Mouse (Mus musculus): ENCODE measurements around the gene Tmeff2.

- TF ChIP-seq GATA1 (IDR thresholded peaks at IDR 0.05; ENCODE audit: borderline replicate concordance, low read length): no peak
- no peak for TF ChIP-seq FLI1 (IDR thresholded peaks at IDR 0.05; ENCODE audit: low read length)
Observed at GRCm38 (mm10) chr1:51094713-51095112, 194.3 kb downstream of the Tmeff2 start.
